Mouse (Mus musculus) hindbrain, embryonic 14.5 days (tissue): ENCODE measurements around the gene Zfp114. TPM values are rescaled to one million over a fixed set of nuclear protein-coding genes. Genes with fewer than 3 reads are reported as not detected.

Experiments used
- ATAC-seq: fragments of 200-750 bp; cut with Nextera tagmentation; 2 replicates; pipeline ENCODE4 v1.8.0; 2017; ENCODE audit warnings: moderate number of reproducible peaks, mild to moderate bottlenecking, moderate TSS enrichment, moderate library complexity; ENCODE audit not compliant: low FRiP score
- DNase-seq: peaks from one replicate; pipeline ENCODE4 v3.0.0-alpha.2; 2015; ENCODE audit warnings: low spot score
- H3K27ac ChIP-seq: fragments of 300-500 bp; sonication (generic); 2 replicates; pipeline ENCODE4 v1.5.1; 2014; ENCODE audit warnings: mild to moderate bottlenecking, moderate library complexity
- H3K27me3 ChIP-seq: fragments of 300-500 bp; sonication (generic); 2 replicates; pipeline ENCODE4 v1.6.1; 2014; ENCODE audit warnings: mild to moderate bottlenecking, low read length, mixed read lengths; ENCODE audit not compliant: control insufficient read depth, insufficient read depth
- H3K36me3 ChIP-seq: fragments of 300-500 bp; sonication (generic); replicated peaks from 2 replicates; pipeline ENCODE4 v1.6.1; 2014; ENCODE audit not compliant: control insufficient read depth, insufficient read depth
- H3K4me1 ChIP-seq: fragments of 300-500 bp; sonication (generic); replicated peaks from 2 replicates; pipeline ENCODE4 v1.6.1; 2014; ENCODE audit warnings: antibody characterized with exemption, low read length, mixed read lengths; ENCODE audit not compliant: control insufficient read depth, insufficient read depth
- H3K4me2 ChIP-seq: fragments of 300-500 bp; sonication (generic); replicated peaks from 2 replicates; pipeline ENCODE4 v1.6.1; 2014; ENCODE audit warnings: mild to moderate bottlenecking, moderate library complexity
- H3K4me3 ChIP-seq: fragments of 300-500 bp; sonication (generic); replicated peaks from 2 replicates; pipeline ENCODE4 v1.5.1; 2014; ENCODE audit warnings: mild to moderate bottlenecking, low read length
- H3K9ac ChIP-seq: fragments of 300-500 bp; sonication (generic); 2 replicates; pipeline ENCODE4 v1.6.1; 2014
- H3K9me3 ChIP-seq: fragments of 300-500 bp; sonication (generic); 2 replicates; pipeline ENCODE4 v1.6.1; 2016; ENCODE audit warnings: low read length; ENCODE audit not compliant: control insufficient read depth
- WGBS: fragments of 180-500 bp; shearing (Covaris S2); extraction: QIAGEN DNeasy Blood & Tissue Kit; methylation state at CpG from one replicate; pipeline ENCODE4 v1.1.7; 2014; 5-methylcytosine and 5-hydroxymethylcytosine counted together
- polyA plus RNA-seq: library from polyadenylated mRNA; unstranded; fragments of >200 nt; fragmentation: Nextera tagmentation; extraction: Ambion mirVana; gene quantifications from 2 replicates; pipeline ENCODE4 v1.2.1, GENCODE M21; 2014

Zfp114 gene
- polyA plus RNA-seq, 1 experiment from 2014 or later = 4.0 TPM

- peaks cover 6% of the 10 kb centered on the region; the same call in 1 of the 2 replicates for H3K9me3 ChIP-seq
- H3K36me3 ChIP-seq = peaks cover 9% of the 10 kb centered on the region; the same call in 1 of the 2 replicates
- H3K27ac ChIP-seq = no peak overlapping the region
- no peak overlapping the region for H3K4me2 ChIP-seq
- 75% methylated on average over 4 of the region's 4 CpGs for WGBS
- H3K27me3 ChIP-seq = no peaks in the 10 kb centered on the region
- H3K4me1 ChIP-seq = no peaks in the 10 kb centered on the region
- H3K4me3 ChIP-seq = no peak overlapping the region
- ATAC-seq (no peak), DNase-seq (no peak)
- H3K9ac ChIP-seq = no peak overlapping the region
Measured at GRCm38 (mm10) chr7:24188901-24189570, 14.2 kb downstream of the Zfp114 start.

DNA sequence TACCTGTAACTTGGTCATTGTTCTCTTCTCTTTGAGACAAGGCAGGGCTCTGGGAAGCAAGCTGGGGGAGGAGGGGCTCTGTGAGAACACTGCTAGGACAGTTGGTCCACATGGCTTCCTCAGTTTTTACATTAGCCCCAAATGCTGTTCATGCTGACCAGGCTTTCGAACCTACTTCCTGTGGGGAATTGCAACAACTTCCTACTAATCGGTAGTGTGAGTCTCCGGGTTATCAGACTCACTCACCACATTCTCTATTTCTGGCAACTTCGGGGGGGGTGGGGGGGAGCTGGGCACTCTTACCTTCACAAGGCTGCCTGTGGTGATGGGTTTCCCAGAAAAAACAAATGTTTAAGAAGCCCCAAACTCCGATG lies 14.7 kb downstream of the Zfp114 start:
- Histone ChIP-seq H3K4me3 (no peak overlapping the region), H3K27ac (no peak overlapping the region), H3K36me3 (peaks cover 15% of the 10 kb centered on the region; the same call in 1 of the 2 replicates), H3K9me3 (peaks cover 9% of the 10 kb centered on the region; the same call in 1 of the 2 replicates), H3K4me2 (no peak overlapping the region), H3K27me3 (no peaks in the 10 kb centered on the region), H3K4me1 (no peaks in the 10 kb centered on the region), H3K9ac (no peak overlapping the region)
- no peak for DNase-seq
- WGBS = 88% methylated on average over 5 of the region's 5 CpGs
- ATAC-seq = no peak

DNA sequence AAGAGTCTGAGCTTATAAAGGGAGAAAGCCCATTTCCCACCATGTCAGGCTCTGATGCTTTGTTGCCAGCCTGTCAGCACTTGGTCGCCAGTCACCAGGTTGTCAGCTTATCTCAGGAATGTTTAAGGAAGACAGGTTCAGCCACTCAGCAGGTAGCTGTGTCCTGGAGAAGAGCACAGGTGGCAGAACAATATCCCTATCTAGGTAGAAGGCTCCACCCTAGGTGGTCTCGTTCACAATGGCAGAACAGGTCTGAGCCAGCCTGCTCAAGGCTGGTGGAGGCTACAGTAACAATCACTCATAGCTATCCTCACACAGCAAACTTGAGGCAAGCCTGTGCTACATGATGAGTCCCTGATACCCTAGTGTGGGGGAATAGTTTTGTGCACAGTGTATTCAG lies 16.5 kb downstream of the Zfp114 start:
- DNase-seq (no peak), ATAC-seq (no peak)
- H3K4me3 ChIP-seq = no peak overlapping the region
- no peaks in the 10 kb centered on the region for H3K4me1 ChIP-seq
- H3K9me3 ChIP-seq = peaks cover 9% of the 10 kb centered on the region; the same call in 1 of the 2 replicates
- 90% methylated on average over 2 of the region's 2 CpGs for whole genome bisulfite sequencing
- no peak overlapping the region for H3K4me2 ChIP-seq
- H3K27me3 ChIP-seq = no peaks in the 10 kb centered on the region
- H3K36me3 ChIP-seq = peaks cover 20% of the 10 kb centered on the region; the same call in 1 of the 2 replicates
- no peak overlapping the region for H3K27ac ChIP-seq
- H3K9ac ChIP-seq = no peak overlapping the region

DNA sequence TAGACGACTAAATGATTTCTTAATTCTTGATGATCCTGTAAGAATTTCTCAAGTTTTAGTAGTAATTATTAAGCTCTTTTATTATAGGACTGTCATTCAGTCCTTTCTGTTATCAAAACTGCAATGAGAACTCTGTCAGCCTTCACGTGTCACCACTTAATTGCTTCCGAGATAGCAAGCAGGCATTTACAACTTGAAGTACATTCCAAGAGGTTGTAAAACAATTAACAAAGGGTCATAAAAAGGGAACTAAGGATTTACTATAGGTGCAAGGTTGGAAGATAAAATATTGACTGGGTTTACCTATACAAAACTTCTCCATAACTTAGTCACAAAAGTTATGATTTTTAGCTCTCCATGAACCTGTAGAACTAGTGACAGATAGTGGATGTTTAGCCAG lies 18.3 kb downstream of the Zfp114 start:
- H3K4me3 ChIP-seq = no peak overlapping the region
- no peaks in the 10 kb centered on the region for H3K27me3 ChIP-seq
- H3K27ac ChIP-seq = no peak overlapping the region
- H3K36me3 ChIP-seq = peaks cover 35% of the 10 kb centered on the region
- DNase-seq (no peak), ATAC-seq (no peak)
- no peak overlapping the region for H3K4me2 ChIP-seq
- no peak overlapping the region for H3K9ac ChIP-seq
- peaks cover 11% of the 10 kb centered on the region; the same call in 1 of the 2 replicates for H3K9me3 ChIP-seq
- 96% methylated on average over 3 of the region's 3 CpGs for WGBS
- no peaks in the 10 kb centered on the region for H3K4me1 ChIP-seq

- DNase-seq = no peak
- no peak overlapping the region for H3K9ac ChIP-seq
- no peaks in the 10 kb centered on the region for H3K4me1 ChIP-seq
- H3K27me3 ChIP-seq = no peaks in the 10 kb centered on the region
- H3K36me3 ChIP-seq = peaks cover 67% of the 10 kb centered on the region
- ATAC-seq = no peak
- H3K27ac ChIP-seq = no peak overlapping the region
- 97% methylated on average over 4 of the region's 4 CpGs for WGBS
- peaks cover 16% of the 10 kb centered on the region; the same call in 1 of the 2 replicates for H3K9me3 ChIP-seq
- H3K4me3 ChIP-seq = no peak overlapping the region
- H3K4me2 ChIP-seq = no peak overlapping the region
Measured at GRCm38 (mm10) chr7:24196961-24197360, 22.1 kb downstream of the Zfp114 start.

GRCm38 (mm10) chr7:24207488-24208261 lies 32.8 kb downstream of the Zfp114 start:
- H3K9ac ChIP-seq = peak overlapping the region; percentile 79
- peaks cover 25% of the 10 kb centered on the region for H3K36me3 ChIP-seq
- 0 out of 2 replicates have a peak, but pooled peaks cover 3% of the 10 kb centered on the region for H3K4me1 ChIP-seq
- peak overlapping the region; percentile 65 for H3K4me2 ChIP-seq
- peak; percentile 90 for ATAC-seq
- no peak overlapping the region for H3K27ac ChIP-seq
- peak; percentile 87 for DNase-seq
- peak overlapping the region; percentile 57 for H3K4me3 ChIP-seq
- H3K27me3 ChIP-seq = no peaks in the 10 kb centered on the region
- no peaks in the 10 kb centered on the region for H3K9me3 ChIP-seq
- 13% methylated on average over 24 of the region's 24 CpGs for WGBS

GRCm38 (mm10) chr7:24208282-24208886 lies 33.5 kb downstream of the Zfp114 start:
- DNase-seq (no peak), ATAC-seq (peak; percentile 47; the same call in 1 of the 2 replicates)
- Histone ChIP-seq H3K9ac (no peak overlapping the region), H3K27me3 (no peaks in the 10 kb centered on the region), H3K4me2 (peak overlapping the region; percentile 65), H3K27ac (no peak overlapping the region), H3K4me1 (0 out of 2 replicates have a peak, but pooled peaks cover 3% of the 10 kb centered on the region), H3K36me3 (peaks cover 21% of the 10 kb centered on the region), H3K4me3 (peak overlapping the region; percentile 57), H3K9me3 (no peaks in the 10 kb centered on the region)
- WGBS = 61% methylated on average over 7 of the region's 7 CpGs

GRCm38 (mm10) chr7:24210296-24210695 lies 35.4 kb downstream of the Zfp114 start:
- no peak overlapping the region for H3K4me2 ChIP-seq
- H3K27me3 ChIP-seq = no peaks in the 10 kb centered on the region
- H3K27ac ChIP-seq = no peak overlapping the region
- peaks cover 5% of the 10 kb centered on the region for H3K36me3 ChIP-seq
- ATAC-seq (no peak), DNase-seq (no peak)
- no peaks in the 10 kb centered on the region for H3K9me3 ChIP-seq
- no peak overlapping the region for H3K9ac ChIP-seq
- H3K4me3 ChIP-seq = no peak overlapping the region
- 0 out of 2 replicates have a peak, but pooled peaks cover 3% of the 10 kb centered on the region for H3K4me1 ChIP-seq
- 76% methylated on average over 2 of the region's 2 CpGs for WGBS

DNA sequence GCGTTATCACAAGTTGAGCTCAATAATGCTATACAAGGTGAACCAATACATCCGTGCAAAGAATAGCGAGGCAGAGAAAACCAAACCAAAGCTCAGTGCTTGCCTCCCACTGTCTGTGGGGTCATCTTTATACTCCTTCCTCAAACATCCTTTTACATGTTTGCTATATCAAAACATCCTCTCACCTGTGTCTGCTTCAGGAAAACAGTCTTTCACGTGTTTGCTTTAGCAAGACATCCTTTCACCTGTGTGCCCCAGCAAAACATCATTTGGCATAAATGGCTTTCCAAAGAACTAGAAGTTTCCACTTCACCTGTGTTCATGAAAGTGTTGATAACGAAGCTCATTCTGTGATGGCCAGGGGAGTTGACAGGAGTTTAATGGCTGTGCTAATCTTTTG lies 36.5 kb downstream of the Zfp114 start, which contains the start of gene Zfp111:
Gene Zfp111, minus strand, starts transcription at position 101 of the 400 bp plus-strand sequence.
- no peak for DNase-seq
- no peak within 1 kb of the TSS for H3K9ac ChIP-seq
- no peak within 1 kb of the TSS for H3K4me2 ChIP-seq
- 0 out of 2 replicates have a peak, but pooled peaks cover 3% of the 10 kb centered on the region for H3K4me1 ChIP-seq
- 83% methylated on average over 5 of the region's 5 CpGs for WGBS
- H3K27ac ChIP-seq = no peak within 1 kb of the TSS
- ATAC-seq = no peak
- no peaks in the 10 kb centered on the region for H3K27me3 ChIP-seq
- H3K9me3 ChIP-seq = 0 out of 2 replicates have a peak, but pooled peaks cover 1% of the 10 kb centered on the region
- no peak within 1 kb of the TSS for H3K4me3 ChIP-seq
- H3K36me3 ChIP-seq = no peaks in the 10 kb centered on the region
